Mouse (Mus musculus): ENCODE data around the gene Shank2.

GRCm38 (mm10) chr7:144052076-144052475 is 50.3 kb downstream of the Shank2 start:
- TF ChIP-seq POLR2A (IDR thresholded peaks at IDR 0.05; ENCODE audit: low read depth, low read length) (no peak), CTCF (conservative IDR thresholded peaks at IDR 0.05 in 1 of 2, IDR thresholded peaks at IDR 0.05 in 1 of 2; ENCODE audit: low read depth in 2 of 2, low read length in 2 of 2) (peak in 1 of 2 experiments; percentile 13; a peak in 1 of 4 replicates), UBTF (IDR thresholded peaks at IDR 0.05; ENCODE audit: low read depth, low read length) (no peak), CHD2 (IDR thresholded peaks at IDR 0.05; ENCODE audit: low read length) (no peak), ETS1 (conservative IDR thresholded peaks at IDR 0.05; ENCODE audit: low read depth, low read length) (no peak), JUND (conservative IDR thresholded peaks at IDR 0.05; ENCODE audit: low read depth, low read length) (no peak), HCFC1 (IDR thresholded peaks at IDR 0.05; ENCODE audit: low read depth, low read length) (no peak), MEF2A (IDR thresholded peaks at IDR 0.05; ENCODE audit: borderline replicate concordance, low read depth, low read length) (no peak), ZC3H11A (IDR thresholded peaks at IDR 0.05; ENCODE audit: low read depth, low read length) (no peak)
